Mouse (Mus musculus): ENCODE results near the gene Chd1l. TPM values are rescaled to one million over a fixed set of nuclear protein-coding genes. Genes with fewer than 3 reads are reported as not detected.

Chd1l gene
- polyA plus RNA-seq, 1 experiment from 2014 or later: 17.5 TPM

Other genes starting within 250 kb of the Chd1l start
- 0.04 TPM in 1 of 2 replicates, not detected in the other for gene Olfr1402, start 188.2 kb downstream of the Chd1l start, polyA plus RNA-seq (2016; fragmentation: Nextera tagmentation; extraction: Ambion mirVana)
- 0.50 and 0.76 TPM in 2 replicates for gene Fmo5, start 18.6 kb upstream of the Chd1l start, polyA plus RNA-seq (2016; fragmentation: Nextera tagmentation; extraction: Ambion mirVana)
- 6.4 and 7.4 TPM in 2 replicates for gene Prkab2, start 48.0 kb upstream of the Chd1l start, polyA plus RNA-seq (2016; fragmentation: Nextera tagmentation; extraction: Ambion mirVana)
- not detected in 2 replicates for gene Gm17651, start 64.5 kb upstream of the Chd1l start, polyA plus RNA-seq (2016; fragmentation: Nextera tagmentation; extraction: Ambion mirVana)

All from hindbrain, embryonic 10.5 days (tissue).